Mouse (Mus musculus): ENCODE results near the gene Prrt1. TPM values are rescaled to one million over a fixed set of nuclear protein-coding genes. Genes with fewer than 3 reads are reported as not detected.

Prrt1 gene
- polyA plus RNA-seq, 1 experiment from 2014 or later = 0.05 TPM

DNA sequence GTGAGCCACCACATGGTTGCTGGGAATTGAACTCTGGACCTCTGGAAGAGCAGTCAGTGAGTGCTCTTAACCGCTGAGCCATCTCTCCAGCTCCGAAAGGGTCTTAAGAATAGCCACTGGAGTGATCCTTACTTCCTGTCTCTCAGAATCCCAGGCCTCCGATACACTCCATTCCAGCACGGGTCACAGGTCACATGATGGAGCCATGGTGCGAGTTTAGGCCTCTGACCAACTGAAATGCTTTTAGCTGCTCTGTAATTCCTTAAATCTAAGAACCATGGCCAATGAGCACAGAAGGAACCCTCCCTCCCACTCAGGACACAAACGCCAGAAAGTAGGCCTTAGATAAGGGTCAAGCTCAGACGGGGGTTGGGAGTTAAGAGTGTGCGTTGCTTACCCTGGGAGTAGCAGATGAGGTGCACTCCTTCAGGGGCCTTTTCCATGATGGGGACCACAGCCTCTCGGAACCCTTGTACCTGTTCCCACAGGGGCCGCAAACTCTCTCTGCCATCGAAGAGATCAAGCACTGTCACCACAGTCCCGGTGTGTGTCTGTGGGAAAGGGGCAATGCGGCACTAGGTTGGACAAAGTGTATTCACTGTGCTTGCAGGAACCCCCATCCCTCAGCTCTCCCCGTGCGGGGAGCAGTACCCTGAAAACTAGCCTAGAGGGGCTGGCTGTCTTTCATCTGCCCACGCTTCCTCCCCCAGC, 3.1 kb upstream of the Prrt1 start:
- peak overlapping the region; percentile 88 for H3K27ac ChIP-seq (ENCODE audit: low read depth)
- DNase-seq (no peak), ATAC-seq (no peak)
- H3K9ac ChIP-seq (replicated peaks) = peak overlapping the region; percentile 72
- H3K36me3 ChIP-seq (replicated peaks; ENCODE audit: insufficient read depth, low read length) = peaks cover 18% of the 10 kb centered on the region
- 51% methylated on average over 16 of the region's 16 CpGs for whole genome bisulfite sequencing (ENCODE audit: insufficient replicate concordance)
- H3K9me3 ChIP-seq (ENCODE audit: low read length) = no peaks in the 10 kb centered on the region
- H3K4me1 ChIP-seq (ENCODE audit: insufficient read depth) = peaks cover 39% of the 10 kb centered on the region
- peak overlapping the region; percentile 92 for H3K4me2 ChIP-seq (ENCODE audit: low read depth, low read length)
- no peak for TF ChIP-seq CTCF (IDR thresholded peaks at IDR 0.05; ENCODE audit: low read depth)
- peaks cover 30% of the 10 kb centered on the region for H3K27me3 ChIP-seq (ENCODE audit: insufficient read depth, low read length)
- peak overlapping the region; percentile 66 for H3K4me3 ChIP-seq (ENCODE audit: low read depth, low read length)

GRCm38 (mm10) chr17:34626773-34627092, 2.6 kb upstream of the Prrt1 start:
- peak overlapping the region; percentile 66 for H3K4me3 ChIP-seq (ENCODE audit: low read depth, low read length)
- H3K9ac ChIP-seq (replicated peaks) = peak overlapping the region; percentile 72
- peak overlapping the region; percentile 92 for H3K4me2 ChIP-seq (ENCODE audit: low read depth, low read length)
- H3K27me3 ChIP-seq (ENCODE audit: insufficient read depth, low read length) = peaks cover 35% of the 10 kb centered on the region
- DNase-seq = peak; percentile 52
- WGBS (ENCODE audit: insufficient replicate concordance) = under 1% methylated on average over 18 of the region's 18 CpGs
- no peaks in the 10 kb centered on the region for H3K9me3 ChIP-seq (ENCODE audit: low read length)
- peak; percentile 30 for ATAC-seq
- H3K4me1 ChIP-seq (ENCODE audit: insufficient read depth) = peaks cover 43% of the 10 kb centered on the region
- H3K27ac ChIP-seq (ENCODE audit: low read depth) = peak overlapping the region; percentile 88
- H3K36me3 ChIP-seq (replicated peaks; ENCODE audit: insufficient read depth, low read length) = peaks cover 18% of the 10 kb centered on the region
- TF ChIP-seq CTCF (IDR thresholded peaks at IDR 0.05; ENCODE audit: low read depth) = peak; percentile 68
- TF ChIP-seq EP300 (IDR thresholded peaks at IDR 0.05; ENCODE audit: low read depth) = no peak

DNA sequence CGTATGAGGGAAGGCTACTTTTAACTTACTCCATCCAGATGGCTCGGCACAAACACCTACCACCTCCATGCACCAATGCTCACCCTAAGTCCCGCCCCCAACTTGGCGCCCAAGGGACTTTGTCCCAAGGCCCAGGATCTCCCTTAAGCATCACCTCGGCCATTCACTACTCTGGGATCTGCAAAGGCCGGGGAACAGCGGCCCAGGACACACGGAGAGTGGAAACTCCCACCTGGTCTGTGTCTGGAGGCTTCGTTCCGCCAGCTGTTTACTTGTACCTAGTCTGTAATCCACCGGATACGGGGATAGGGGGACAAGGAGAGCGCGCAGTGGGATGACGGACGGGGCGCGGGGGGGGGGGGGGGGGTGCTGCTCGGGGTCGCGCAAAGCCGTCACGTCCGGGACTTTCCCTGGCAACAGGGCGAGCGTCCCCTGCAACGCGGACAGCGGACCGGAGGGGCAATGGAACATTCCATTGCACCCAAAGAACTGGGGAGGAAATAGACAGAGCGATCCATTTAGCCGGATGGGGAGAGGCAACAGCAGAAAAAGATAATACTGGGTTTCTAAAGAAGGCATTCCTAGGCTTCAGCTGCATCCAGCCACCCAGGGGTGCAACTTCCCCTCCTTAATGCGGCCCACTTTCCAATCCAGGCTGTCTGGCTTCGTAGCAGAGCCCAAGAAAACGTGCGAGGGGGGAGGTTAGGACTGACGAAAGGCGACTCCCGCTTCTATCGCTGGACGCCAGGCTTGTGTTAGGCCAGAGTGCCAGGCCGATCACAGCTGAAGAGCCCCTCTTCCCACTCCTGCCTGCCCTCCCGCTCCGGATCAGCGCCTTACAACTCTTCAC, 2.0 kb upstream of the Prrt1 start:
- Histone ChIP-seq H3K4me2 (ENCODE audit: low read depth, low read length) (peak overlapping the region; percentile 92), H3K9me3 (ENCODE audit: low read length) (no peaks in the 10 kb centered on the region; the same call in 1 of the 2 replicates), H3K36me3 (replicated peaks; ENCODE audit: insufficient read depth, low read length) (peaks cover 16% of the 10 kb centered on the region), H3K27me3 (ENCODE audit: insufficient read depth, low read length) (peaks cover 41% of the 10 kb centered on the region), H3K4me3 (ENCODE audit: low read depth, low read length) (peak overlapping the region; percentile 66), H3K4me1 (ENCODE audit: insufficient read depth) (peaks cover 49% of the 10 kb centered on the region), H3K9ac (replicated peaks) (peak overlapping the region; percentile 72), H3K27ac (ENCODE audit: low read depth) (peak overlapping the region; percentile 88)
- WGBS (ENCODE audit: insufficient replicate concordance) = under 1% methylated on average over 42 of the region's 45 CpGs
- no peak for TF ChIP-seq EP300 (IDR thresholded peaks at IDR 0.05; ENCODE audit: low read depth)
- no peak for TF ChIP-seq CTCF (IDR thresholded peaks at IDR 0.05; ENCODE audit: low read depth)
- peak; percentile 89 for DNase-seq
- ATAC-seq = peak; percentile 86

- ATAC-seq = 0 out of 2 replicates have a peak, but pooled peaks have one; percentile 26
- H3K9me3 ChIP-seq (ENCODE audit: low read length) = no peaks in the 10 kb centered on the region; the same call in 1 of the 2 replicates
- H3K27ac ChIP-seq (ENCODE audit: low read depth) = peak within 1 kb of the TSS; percentile 88
- TF ChIP-seq CTCF (IDR thresholded peaks at IDR 0.05; ENCODE audit: low read depth) (no peak), EP300 (IDR thresholded peaks at IDR 0.05; ENCODE audit: low read depth) (no peak)
- peak; percentile 63 for DNase-seq
- peak within 1 kb of the TSS; percentile 66 for H3K4me3 ChIP-seq (ENCODE audit: low read depth, low read length)
- WGBS (ENCODE audit: insufficient replicate concordance) = 5% methylated on average over 28 of the region's 29 CpGs
- H3K36me3 ChIP-seq (replicated peaks; ENCODE audit: insufficient read depth, low read length) = peaks cover 10% of the 10 kb centered on the region; the same call in 1 of the 2 replicates
- peak within 1 kb of the TSS; percentile 92 for H3K4me2 ChIP-seq (ENCODE audit: low read depth, low read length)
- peaks cover 49% of the 10 kb centered on the region for H3K4me1 ChIP-seq (ENCODE audit: insufficient read depth)
- H3K9ac ChIP-seq (replicated peaks) = peak within 1 kb of the TSS; percentile 72
- peaks cover 43% of the 10 kb centered on the region for H3K27me3 ChIP-seq (ENCODE audit: insufficient read depth, low read length)
Measured at GRCm38 (mm10) chr17:34627943-34628643, 1.2 kb upstream of the Prrt1 start, which contains the start of gene Ppt2. TSS of gene Ppt2 (minus strand) at chr17:34628510.

DNA sequence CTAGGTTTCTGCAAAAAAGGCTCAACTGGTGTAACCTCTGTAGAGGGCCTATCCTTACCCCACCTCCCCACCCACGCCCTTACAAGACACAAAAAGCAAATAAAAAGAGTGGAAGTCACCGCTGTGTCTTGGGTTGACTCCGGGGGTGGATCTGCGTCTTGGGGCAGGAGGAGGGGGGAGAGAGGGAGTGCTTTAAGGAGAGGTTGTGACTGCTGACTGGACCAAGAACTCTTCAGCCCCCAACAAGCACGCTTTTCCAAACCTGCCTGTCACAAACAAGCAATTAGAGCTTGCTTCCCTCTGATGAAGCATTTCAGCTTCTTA, 727 bp upstream of the Prrt1 start:
- DNase-seq (no peak), ATAC-seq (no peak)
- 53% methylated on average over 5 of the region's 5 CpGs for WGBS (ENCODE audit: insufficient replicate concordance)
- Histone ChIP-seq H3K27me3 (ENCODE audit: insufficient read depth, low read length) (peaks cover 43% of the 10 kb centered on the region), H3K9ac (replicated peaks) (peak overlapping the region; percentile 72; the same call in 1 of the 2 replicates), H3K9me3 (ENCODE audit: low read length) (no peaks in the 10 kb centered on the region; the same call in 1 of the 2 replicates), H3K4me3 (ENCODE audit: low read depth, low read length) (peak overlapping the region; percentile 66), H3K4me2 (ENCODE audit: low read depth, low read length) (peak overlapping the region; percentile 92), H3K27ac (ENCODE audit: low read depth) (peak overlapping the region; percentile 88; the same call in 1 of the 2 replicates), H3K36me3 (replicated peaks; ENCODE audit: insufficient read depth, low read length) (peaks cover 6% of the 10 kb centered on the region; the same call in 1 of the 2 replicates), H3K4me1 (ENCODE audit: insufficient read depth) (peaks cover 49% of the 10 kb centered on the region)
- TF ChIP-seq EP300 (IDR thresholded peaks at IDR 0.05; ENCODE audit: low read depth) = no peak
- TF ChIP-seq CTCF (IDR thresholded peaks at IDR 0.05; ENCODE audit: low read depth) = no peak
